Mouse (Mus musculus): ENCODE data around the gene Ckap2l.

Ckap2l gene

DNA sequence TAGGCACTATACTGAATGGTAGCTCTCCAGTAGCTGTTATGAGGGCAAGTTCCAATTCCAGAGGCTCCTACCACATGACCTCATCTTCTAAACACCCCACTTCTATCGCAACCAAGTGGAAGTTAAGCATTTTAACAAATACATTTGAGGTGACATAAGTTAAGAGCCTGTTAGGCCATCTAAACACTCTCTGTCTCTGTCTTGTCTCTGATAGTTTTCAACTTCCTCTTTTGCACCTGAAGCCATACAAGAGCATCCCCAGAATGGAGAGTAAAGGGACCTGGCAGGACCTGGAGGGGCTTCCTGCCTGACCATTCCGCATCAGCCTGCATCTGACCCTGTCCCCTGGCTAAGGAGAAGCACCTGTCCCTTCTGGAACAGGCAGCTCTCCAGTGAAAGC, 62.3 kb downstream of the Ckap2l start:
- no peak for DNase-seq (ENCODE audit: low spot score in 2 of 2)

DNA sequence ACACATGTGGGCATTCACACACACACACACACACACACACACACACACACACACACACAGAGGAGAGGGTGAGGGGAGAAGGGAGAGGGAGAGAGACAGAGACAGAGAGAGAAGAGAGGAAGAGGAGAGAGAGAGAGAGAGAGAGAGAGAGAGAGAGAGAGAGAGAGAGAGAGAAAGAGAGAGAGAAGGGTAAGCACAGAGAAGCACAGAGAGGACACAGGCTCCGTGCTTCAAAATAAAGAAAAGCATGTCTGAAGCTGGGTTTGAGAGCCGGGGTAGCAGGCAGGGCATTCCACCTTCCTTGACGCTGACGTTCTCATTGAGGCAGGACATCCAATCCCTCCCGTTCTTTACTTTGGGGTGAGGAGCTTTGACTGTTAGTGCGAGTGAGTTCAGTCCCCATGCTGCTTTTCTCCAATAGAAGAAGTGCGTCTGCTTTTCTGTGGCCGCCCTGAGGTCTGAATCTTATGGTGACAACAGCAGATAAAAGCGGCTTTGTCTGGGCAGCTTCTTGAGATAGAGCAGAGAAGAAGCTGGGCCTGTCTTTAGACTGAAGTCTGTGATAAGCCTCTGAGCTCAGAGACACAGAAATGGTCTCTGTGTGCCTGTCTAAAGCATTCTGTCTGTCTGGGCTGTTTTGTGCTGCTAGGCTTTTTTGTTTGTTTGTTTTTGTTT, 63.1 kb downstream of the Ckap2l start:
- no peak for DNase-seq (ENCODE audit: low spot score in 2 of 2)

- DNase-seq (ENCODE audit: low spot score in 2 of 2), result no peak
Observed at GRCm38 (mm10) chr2:129233218-129233617, 63.8 kb downstream of the Ckap2l start.

DNA sequence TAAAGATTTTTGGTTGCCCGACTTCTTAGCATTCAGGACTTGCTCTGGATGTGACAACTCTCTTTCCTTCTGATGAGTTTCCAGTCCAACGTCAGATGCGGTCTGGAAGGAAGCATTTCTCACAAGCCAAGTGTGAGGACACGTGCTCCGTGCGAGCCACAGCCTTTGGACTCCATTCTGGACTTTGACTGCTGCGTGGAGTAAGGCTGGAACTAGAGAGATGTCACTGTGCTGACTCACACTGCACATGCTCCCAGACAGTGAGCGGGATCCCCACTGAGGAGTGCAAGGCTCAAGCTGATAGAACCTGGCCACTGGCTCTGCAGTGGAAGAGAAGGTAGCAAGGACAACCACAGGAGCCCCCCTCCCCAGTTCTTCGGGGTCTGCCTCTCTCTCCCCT, 64.5 kb downstream of the Ckap2l start:
- no peak for DNase-seq (ENCODE audit: low spot score in 2 of 2)

DNA sequence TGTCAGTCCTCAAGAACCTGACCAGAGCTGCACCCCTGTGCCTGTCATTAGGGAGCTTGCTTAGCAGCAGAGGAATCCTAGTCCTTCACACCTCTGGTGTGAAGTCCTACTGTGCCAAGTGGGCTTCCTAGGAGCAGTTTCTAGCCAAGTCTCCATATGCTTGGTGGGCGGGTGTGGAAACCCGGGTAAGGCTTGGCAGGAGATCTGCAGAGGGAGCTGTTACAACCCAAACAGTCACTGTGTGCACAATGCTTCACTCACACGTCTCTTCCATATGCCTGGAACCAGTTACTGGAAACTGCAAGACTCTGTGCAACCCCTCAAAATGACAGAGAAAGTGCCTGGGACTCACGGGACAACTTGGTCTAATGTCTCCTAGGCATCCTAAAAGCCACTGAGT, 65.0 kb downstream of the Ckap2l start:
- peak; percentile 64 to 81 for DNase-seq (ENCODE audit: low spot score in 2 of 2)

- DNase-seq (ENCODE audit: low spot score in 2 of 2), result no peak
Observed at GRCm38 (mm10) chr2:129229316-129229715, 67.7 kb downstream of the Ckap2l start.

DNA sequence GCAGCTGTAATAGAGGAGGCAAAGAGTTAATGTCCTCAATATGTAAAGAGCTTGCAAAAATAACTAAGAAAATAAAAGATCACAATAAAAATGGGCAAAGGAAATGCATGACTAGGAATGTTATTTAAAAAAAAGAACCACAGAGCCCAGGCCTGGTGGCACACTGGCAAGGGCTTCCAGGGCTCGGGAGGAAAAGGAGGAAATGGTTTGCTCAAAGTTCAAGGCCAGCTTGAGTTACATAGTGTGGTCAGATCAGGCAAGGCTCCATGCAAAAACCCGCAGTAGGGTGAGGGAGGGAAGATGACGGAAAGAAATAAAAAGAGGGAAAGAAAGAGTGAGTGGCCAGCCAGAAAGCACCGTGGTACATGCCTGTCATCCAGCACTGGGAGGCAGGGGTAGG, 68.4 kb downstream of the Ckap2l start:
- no peak for DNase-seq (ENCODE audit: low spot score in 2 of 2)

DNA sequence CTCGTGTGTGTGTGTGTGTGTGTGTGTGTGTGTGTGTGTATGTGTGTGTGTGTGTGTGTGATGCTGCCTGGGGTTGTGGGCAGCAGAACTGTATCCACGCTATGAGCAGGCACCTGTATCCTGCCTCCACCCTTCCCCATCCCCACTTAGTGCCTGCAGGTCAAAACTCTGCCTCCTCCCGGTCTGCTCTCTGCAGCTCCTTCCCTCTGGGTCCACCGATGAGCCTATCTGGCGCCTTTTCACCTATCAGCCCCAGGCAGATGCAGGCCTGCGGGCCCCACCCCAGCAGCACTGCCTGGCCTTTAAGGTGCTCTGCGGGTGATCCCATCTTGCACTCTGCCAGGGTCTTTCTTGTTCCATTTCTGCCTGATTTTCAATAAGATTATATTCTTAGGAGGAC, 69.3 kb downstream of the Ckap2l start:
- DNase-seq (ENCODE audit: low spot score in 2 of 2), result no peak

DNA sequence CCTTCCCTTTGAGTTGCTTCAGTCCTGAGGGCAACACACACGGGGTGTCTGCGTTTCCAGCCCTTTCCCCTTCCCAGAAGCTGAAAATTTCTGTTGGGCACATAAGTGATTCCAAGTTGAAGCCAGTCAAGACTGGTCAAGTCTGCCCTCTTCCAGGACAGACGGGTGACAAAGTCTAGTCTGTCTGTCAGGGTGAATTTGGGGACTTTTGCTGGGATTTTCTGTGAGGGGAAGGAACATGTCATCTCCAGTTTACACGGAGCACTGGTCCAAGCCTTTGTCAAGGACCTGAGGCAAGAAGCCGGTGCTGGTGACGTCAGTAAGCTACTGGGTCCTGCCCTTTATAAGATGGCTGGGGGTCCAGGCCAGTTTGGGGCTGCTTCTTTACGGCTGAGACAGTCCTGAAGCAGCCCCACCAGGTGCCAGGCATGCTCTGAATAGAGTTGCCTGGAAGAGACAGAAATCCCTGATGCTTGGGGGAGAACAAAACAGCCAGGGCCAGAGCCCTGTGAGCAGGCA, 69.9 kb downstream of the Ckap2l start:
- DNase-seq (ENCODE audit: low spot score in 2 of 2), result no peak

GRCm38 (mm10) chr2:129226296-129226851, 70.6 kb downstream of the Ckap2l start:
- no peak for DNase-seq (ENCODE audit: low spot score in 2 of 2)

- no peak for DNase-seq (ENCODE audit: low spot score in 2 of 2)
Observed at GRCm38 (mm10) chr2:129225251-129225819, 71.7 kb downstream of the Ckap2l start.

GRCm38 (mm10) chr2:129224178-129224577, 72.8 kb downstream of the Ckap2l start:
- DNase-seq (ENCODE audit: low spot score in 2 of 2), result no peak

DNA sequence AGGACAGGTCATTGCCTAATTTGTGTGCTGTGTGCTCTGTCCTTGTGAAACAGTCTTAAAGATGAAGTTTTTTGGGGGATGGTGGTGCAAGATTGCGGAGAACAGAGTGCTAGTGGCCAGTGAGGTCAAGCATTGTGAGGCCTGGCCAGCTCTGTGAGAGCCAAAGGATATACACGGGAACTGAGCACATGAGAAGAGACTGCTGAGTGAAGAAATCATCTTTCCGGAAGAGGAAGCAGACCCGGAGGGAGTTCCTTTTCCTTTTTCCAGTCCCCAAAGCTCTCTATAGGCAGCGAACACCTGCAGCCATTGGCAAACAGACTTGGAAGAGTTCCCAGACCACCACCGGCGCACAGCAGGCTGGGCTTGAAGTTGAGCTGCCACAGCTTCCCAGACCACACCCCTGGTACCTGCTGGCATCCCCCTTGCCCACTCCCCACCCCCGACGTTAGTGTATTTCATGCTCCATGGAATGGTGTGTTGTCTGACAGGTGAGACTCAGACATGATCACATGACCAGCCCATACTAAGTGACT, 75.8 kb downstream of the Ckap2l start:
- no peak for DNase-seq (ENCODE audit: low spot score in 2 of 2)

DNA sequence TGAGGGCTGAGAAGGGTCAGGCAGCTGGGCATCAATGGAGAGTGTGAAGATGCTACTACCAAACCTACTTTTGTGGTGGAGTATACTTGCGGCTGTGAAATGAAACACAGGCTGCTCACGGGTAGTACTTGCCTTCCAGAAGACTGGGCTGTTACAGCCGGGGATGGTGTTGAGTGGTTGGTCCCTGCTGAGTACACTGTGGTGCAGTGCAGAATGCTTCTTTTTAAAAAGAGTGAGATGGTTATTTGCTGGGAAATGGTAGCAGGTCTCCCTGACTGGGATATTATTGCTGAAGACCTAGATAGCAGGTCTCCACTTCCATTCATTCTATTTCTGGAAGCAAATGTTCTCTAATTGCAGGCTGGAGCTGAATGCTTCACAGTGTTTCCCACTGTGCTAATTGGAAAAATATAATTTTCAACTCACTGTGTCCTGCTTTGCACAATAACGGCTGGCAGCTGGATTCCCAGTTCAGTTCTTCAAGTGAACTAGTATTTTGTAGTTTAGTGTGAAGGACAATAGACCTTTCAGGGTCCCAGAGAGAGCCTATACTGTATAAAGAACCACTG, 78.4 kb downstream of the Ckap2l start:
- DNase-seq (ENCODE audit: low spot score in 2 of 2), result no peak

Measured in frontal cortex, postnatal 10 days (tissue).